Mouse (Mus musculus): Measurements from ENCODE around the gene Gm21764.
"Not testable (repeated sequence)": the region's sequence is repeated elsewhere in the genome, so short reads cannot be mapped to it uniquely, and the experiment has no call there.

DNA sequence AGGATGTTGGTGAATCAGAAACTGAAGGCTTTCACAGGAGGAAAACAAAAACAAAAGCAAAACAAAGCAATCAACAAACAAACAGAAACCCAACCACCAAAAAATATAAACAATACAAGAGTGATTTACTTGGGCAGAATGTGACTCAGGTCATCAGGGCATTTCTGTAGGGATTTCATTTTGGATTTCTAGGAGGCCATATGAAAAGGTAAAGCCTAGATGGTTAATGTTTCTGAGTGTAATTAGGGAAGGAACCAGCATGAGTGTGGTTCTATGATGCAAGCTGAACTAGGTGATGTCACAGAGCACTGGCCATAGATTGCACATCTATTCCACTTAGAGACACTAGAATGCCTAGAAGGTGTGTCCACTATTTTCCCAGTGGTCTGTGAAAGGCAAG lies 27.2 kb upstream of the Gm21764 start, which contains the start of gene Ssty1:
- not testable (repeated sequence) for TF ChIP-seq TAL1 (conservative IDR thresholded peaks at IDR 0.05; ENCODE audit: low read depth, low read length); CTCF (IDR thresholded peaks at IDR 0.05; ENCODE audit: low read depth, low read length); GATA1 (IDR thresholded peaks at IDR 0.05; ENCODE audit: borderline replicate concordance, low read length)
